Mouse (Mus musculus) cerebellum, adult 2 months (tissue): Measurements from ENCODE around the gene Edc3.

Experiments used
- CTCF ChIP-seq: fragments of 200-500 bp; IDR thresholded peaks from 2 replicates; pipeline ENCODE4 v1.5.1; 2011; ENCODE audit warnings: low read depth, mild to moderate bottlenecking, control low read depth, low read length, moderate library complexity, borderline replicate concordance; ENCODE audit not compliant: insufficient read depth
- POLR2A ChIP-seq: fragments of 200-500 bp; IDR thresholded peaks from 2 replicates; pipeline ENCODE4 v1.6.1; 2011; ENCODE audit warnings: low read length, control low read depth, borderline replicate concordance; ENCODE audit not compliant: insufficient read depth

- TF ChIP-seq CTCF (no peak), POLR2A (no peak)
Measured at GRCm38 (mm10) chr9:57748137-57748536, 39.8 kb downstream of the Edc3 start.
